Mouse (Mus musculus) liver, embryonic 14.5 days (tissue): ENCODE measurements around the gene Rtn4rl1.

Experiments used
- CTCF ChIP-seq: IDR thresholded peaks from 2 replicates; pipeline ENCODE4 v1.5.1; 2016; ENCODE audit warnings: antibody characterized with exemption, low read depth, control low read depth
- EP300 ChIP-seq: IDR thresholded peaks from 2 replicates; pipeline ENCODE4 v1.6.1; 2016; ENCODE audit warnings: antibody characterized with exemption, low read depth

DNA sequence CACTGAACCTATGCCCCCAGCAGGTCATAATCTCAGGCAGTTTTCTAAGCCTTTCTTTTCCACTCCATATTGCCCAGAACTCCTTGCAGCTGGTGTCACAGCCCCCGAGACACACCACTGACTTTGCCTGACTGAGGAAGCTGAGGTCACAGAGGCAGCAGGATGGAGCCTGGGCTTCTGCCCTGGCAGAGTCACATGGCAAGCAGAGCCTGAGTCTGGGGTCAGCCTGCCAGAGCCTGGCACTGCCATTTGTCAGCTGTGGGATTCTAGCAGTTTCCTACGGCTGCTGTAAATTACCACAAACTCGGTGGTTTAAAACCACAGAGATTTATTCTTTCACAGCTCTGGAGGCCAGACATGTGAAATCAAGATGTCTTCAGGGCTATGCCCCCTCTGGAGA lies 34.0 kb downstream of the Rtn4rl1 start:
- no peak for TF ChIP-seq CTCF
- no peak for TF ChIP-seq EP300
